Mouse (Mus musculus): Measurements from ENCODE around the gene Creld1. TPM values are rescaled to one million over a fixed set of nuclear protein-coding genes. Genes with fewer than 3 reads are reported as not detected.

Creld1 gene
- total RNA-seq, 2 experiments from 2014 or later: 47.6 to 55.7 TPM

- DNase-seq: peak in 1 of 2 experiments; percentile 28
These were observed 25.3 kb downstream of the Creld1 start for GRCm38 (mm10) chr6:113508272-113508946.

- peak in 1 of 2 experiments; percentile 28 for DNase-seq
These were observed 25.8 kb downstream of the Creld1 start for GRCm38 (mm10) chr6:113508947-113509280.

- DNase-seq: no peak
These were observed 30.8 kb downstream of the Creld1 start for GRCm38 (mm10) chr6:113513944-113514343.

GRCm38 (mm10) chr6:113514600-113514999 lies 31.5 kb downstream of the Creld1 start:
- DNase-seq: no peak

GRCm38 (mm10) chr6:113517434-113518080 lies 34.5 kb downstream of the Creld1 start:
- DNase-seq: no peak

- peak in 1 of 2 experiments; percentile 21 for DNase-seq
These were observed 39.2 kb downstream of the Creld1 start for GRCm38 (mm10) chr6:113522310-113522709.

GRCm38 (mm10) chr6:113523420-113523819 lies 40.3 kb downstream of the Creld1 start:
- DNase-seq: no peak

GRCm38 (mm10) chr6:113530932-113531839 lies 48.1 kb downstream of the Creld1 start, which contains the start of the genes Emc3 and Fancd2:
Gene Emc3 (minus strand): TSS chr6:113531652.
Gene Fancd2 (plus strand): TSS chr6:113531682.
- peak; percentile 90 to 97 for DNase-seq

GRCm38 (mm10) chr6:113531840-113532404 lies 48.8 kb downstream of the Creld1 start:
- DNase-seq: no peak

GRCm38 (mm10) chr6:113534886-113535285 lies 51.8 kb downstream of the Creld1 start:
- DNase-seq: no peak

- no peak for DNase-seq
These were observed 58.5 kb downstream of the Creld1 start for GRCm38 (mm10) chr6:113541610-113542009.

Small RNA genes within 50 kb of the gene (microRNA-seq; reads per million reads assigned to microRNA genes)
- gene Gm23365: 0 reads per million in 2 experiments

Other genes starting within 250 kb of the Creld1 start
- 10 to 100 TPM; 12.7 to 17.6 TPM for gene Mtmr14, start 245.5 kb upstream of the Creld1 start, total RNA-seq (2021)
- gene Cpne9, start 201.0 kb upstream of the Creld1 start, total RNA-seq (2021): not detected
- gene Brpf1, start 176.2 kb upstream of the Creld1 start, total RNA-seq (2021): 10 to 100 TPM; 12.3 to 12.4 TPM
- 1 to 10 TPM; 4.5 to 6.9 TPM for gene Ogg1, start 156.3 kb upstream of the Creld1 start, total RNA-seq (2021)
- 10 to 100 TPM; 64.2 to 68.3 TPM for gene Camk1, start 139.3 kb upstream of the Creld1 start, total RNA-seq (2021)
- 10 to 100 TPM; 24.9 to 28.1 TPM for gene Tada3, start 105.4 kb upstream of the Creld1 start, total RNA-seq (2021)
- gene Arpc4, start 105.2 kb upstream of the Creld1 start, total RNA-seq (2021): 10 to 100 TPM; 63.3 to 66.7 TPM
- 1 to 10 TPM in 1 of 2 experiments, under 1 TPM in 1; 0.77 to 1.3 TPM for gene Ttll3, start 94.0 kb upstream of the Creld1 start, total RNA-seq (2021)
- gene Rpusd3, start 64.0 kb upstream of the Creld1 start, total RNA-seq (2021): 10 to 100 TPM; 11.3 to 13.0 TPM
- 10 to 100 TPM in 1 of 2 experiments, 1 to 10 TPM in 1; 6.7 to 53.2 TPM for gene Cidec, start 47.5 kb upstream of the Creld1 start, total RNA-seq (2021)
- 10 to 100 TPM; 20.8 to 22.8 TPM for gene Jagn1, start 40.7 kb upstream of the Creld1 start, total RNA-seq (2021)
- 1 to 10 TPM in 1 of 2 experiments, under 1 TPM in 1; 0.69 to 1.2 TPM for gene Il17re, start 24.8 kb upstream of the Creld1 start, total RNA-seq (2021)
- gene Il17rc, start 11.9 kb upstream of the Creld1 start, total RNA-seq (2021): 1 to 10 TPM; 6.3 to 7.2 TPM
- gene Prrt3, start 18.6 kb downstream of the Creld1 start, total RNA-seq (2021): not detected
- gene Emc3, start 48.4 kb downstream of the Creld1 start, total RNA-seq (2021): 10 to 100 TPM; 57.9 to 61.2 TPM
- gene Fancd2, start 48.4 kb downstream of the Creld1 start, total RNA-seq (2021): under 1 TPM; 0.10 to 0.33 TPM
- not detected for gene Fancd2os, start 117.4 kb downstream of the Creld1 start, total RNA-seq (2021)
- gene Brk1, start 121.5 kb downstream of the Creld1 start, total RNA-seq (2021): 10 to 100 TPM; 77.1 to 77.6 TPM
- 10 to 100 TPM in 1 of 2 experiments, 1 to 10 TPM in 1; 9.3 to 11.1 TPM for gene Vhl, start 140.7 kb downstream of the Creld1 start, total RNA-seq (2021)
- gene Irak2, start 155.2 kb downstream of the Creld1 start, total RNA-seq (2021): 10 to 100 TPM; 14.2 to 17.8 TPM
- gene Tatdn2, start 213.8 kb downstream of the Creld1 start, total RNA-seq (2021): 10 to 100 TPM; 64.5 to 67.4 TPM
- gene Ghrl, start 236.6 kb downstream of the Creld1 start, total RNA-seq (2021): not detected

All from heart, adult 18-20 months (tissue).